Mouse (Mus musculus) kidney, embryonic 15.5 days (tissue): Measurements from ENCODE around the gene Gm14418. TPM values are rescaled to one million over a fixed set of nuclear protein-coding genes. Genes with fewer than 3 reads are reported as not detected.
A peak's percentile ranks its signal among the peaks of the same experiment; 100 is the strongest.
"Not testable (repeated sequence)": the region's sequence is repeated elsewhere in the genome, so short reads cannot be mapped to it uniquely, and the experiment has no call there.

Experiments used
- ATAC-seq: fragments of 200-750 bp; cut with Nextera tagmentation; replicated peaks from 2 replicates; pipeline ENCODE4 v1.8.0; 2017; ENCODE audit warnings: moderate TSS enrichment; ENCODE audit not compliant: low FRiP score
- H3K27ac ChIP-seq: fragments of 300-500 bp; sonication (generic); 2 replicates; pipeline ENCODE4 v1.5.1; 2015; ENCODE audit warnings: mild to moderate bottlenecking, inconsistent platforms
- H3K27me3 ChIP-seq: fragments of 300-500 bp; sonication (generic); 2 replicates; pipeline ENCODE4 v1.6.1; 2015; ENCODE audit warnings: inconsistent platforms
- H3K36me3 ChIP-seq: fragments of 300-500 bp; sonication (generic); 2 replicates; pipeline ENCODE4 v1.6.1; 2015; ENCODE audit warnings: inconsistent platforms
- H3K4me1 ChIP-seq: fragments of 300-500 bp; sonication (generic); 2 replicates; pipeline ENCODE4 v1.6.1; 2015; ENCODE audit warnings: inconsistent platforms
- H3K4me2 ChIP-seq: fragments of 300-500 bp; sonication (generic); 2 replicates; pipeline ENCODE4 v1.6.1; 2015; ENCODE audit warnings: moderate library complexity, mild to moderate bottlenecking, inconsistent platforms
- H3K4me3 ChIP-seq: fragments of 300-500 bp; sonication (generic); replicated peaks from 2 replicates; pipeline ENCODE4 v1.5.1; 2015; ENCODE audit warnings: mild to moderate bottlenecking, inconsistent platforms
- H3K9ac ChIP-seq: fragments of 300-500 bp; sonication (generic); 2 replicates; pipeline ENCODE4 v1.6.1; 2015; ENCODE audit warnings: mild to moderate bottlenecking, inconsistent platforms
- H3K9me3 ChIP-seq: fragments of 300-500 bp; sonication (generic); replicated peaks from 2 replicates; pipeline ENCODE4 v1.6.1; 2016; ENCODE audit warnings: inconsistent platforms
- WGBS: fragments of 180-500 bp; shearing (Covaris S2); methylation state at CpG from one replicate; pipeline ENCODE4 v1.1.7; 2015; ENCODE audit warnings: mixed read lengths; 5-methylcytosine and 5-hydroxymethylcytosine counted together
- polyA plus RNA-seq: library from polyadenylated mRNA; unstranded; fragments of >200 nt; fragmentation: Nextera tagmentation; extraction: Ambion mirVana; gene quantifications from 2 replicates; pipeline ENCODE4 v1.2.1, GENCODE M21; 2015

The Gm14418 gene
- polyA plus RNA-seq: 8.1 and 10.2 TPM in 2 replicates

- H3K27me3 ChIP-seq, H3K36me3 ChIP-seq, H3K4me1 ChIP-seq, H3K9ac ChIP-seq, ATAC-seq, H3K9me3 ChIP-seq, H3K27ac ChIP-seq: not testable (repeated sequence)
- H3K4me2 ChIP-seq: peak within 1 kb of the TSS; percentile 32; the same call in 1 of the 2 replicates
- WGBS: 49% methylated on average over 6 of the region's 6 CpGs
- H3K4me3 ChIP-seq: peak within 1 kb of the TSS; percentile 40
Measured at GRCm38 (mm10) chr2:177398096-177398495, at the start of gene Gm14418. Gene Gm14418, minus strand, starts transcription at chr2:177398320.

Other genes starting within 250 kb of the Gm14418 start
- 25.8 and 26.6 TPM in 2 replicates for gene Gm14410, start 191.9 kb downstream of the Gm14418 start, polyA plus RNA-seq
- not detected in 2 replicates for gene Gm14409, start 131.3 kb downstream of the Gm14418 start, polyA plus RNA-seq
- gene Gm14412, start 74.0 kb downstream of the Gm14418 start, polyA plus RNA-seq: 0.37 and 0.42 TPM in 2 replicates
- gene Zfp970, start 66.4 kb upstream of the Gm14418 start, polyA plus RNA-seq: 14.6 and 16.7 TPM in 2 replicates
- gene Gm14403, start 99.9 kb upstream of the Gm14418 start, polyA plus RNA-seq: 6.5 and 9.1 TPM in 2 replicates
- not detected in 2 replicates for gene Gm14406, start 179.9 kb upstream of the Gm14418 start, polyA plus RNA-seq